Mouse (Mus musculus): ENCODE data around the gene Fus. TPM values are rescaled to one million over a fixed set of nuclear protein-coding genes. Genes with fewer than 3 reads are reported as not detected.

The Fus gene
- total RNA-seq, 1 experiment from 2014 or later, result 110 TPM

GRCm38 (mm10) chr7:128031403-128031976 lies 64.2 kb downstream of the Fus start:
- no peak for ATAC-seq (replicated peaks; ENCODE audit: insufficient number of reproducible peaks, low FRiP score, low TSS enrichment, poor library complexity, severe bottlenecking)

- no peak for ATAC-seq (replicated peaks; ENCODE audit: insufficient number of reproducible peaks, low FRiP score, low TSS enrichment, poor library complexity, severe bottlenecking)
Measured at GRCm38 (mm10) chr7:128032290-128032988, 65.2 kb downstream of the Fus start.

GRCm38 (mm10) chr7:128032989-128033293 lies 65.7 kb downstream of the Fus start:
- no peak for ATAC-seq (replicated peaks; ENCODE audit: insufficient number of reproducible peaks, low FRiP score, low TSS enrichment, poor library complexity, severe bottlenecking)

- ATAC-seq (replicated peaks; ENCODE audit: insufficient number of reproducible peaks, low FRiP score, low TSS enrichment, poor library complexity, severe bottlenecking), result no peak
Measured at GRCm38 (mm10) chr7:128033616-128034015, 66.4 kb downstream of the Fus start.

Other genes with a start within 250 kb of the Fus start
- 0.64 to 0.76 TPM in 2 of 3 replicates, not detected in the other for gene Ctf2, start 235.3 kb upstream of the Fus start, total RNA-seq (2017)
- gene Fbxl19, start 222.9 kb upstream of the Fus start, total RNA-seq (2017), result 2.1 to 8.5 TPM (median 3.1 TPM) in 3 replicates
- 31.9 to 44.5 TPM (median 35.2 TPM) in 3 replicates for gene Orai3, start 197.6 kb upstream of the Fus start, total RNA-seq (2017)
- 5.2 to 14.9 TPM (median 7.7 TPM) in 3 replicates for gene Setd1a, start 190.8 kb upstream of the Fus start, total RNA-seq (2017)
- 0.87 to 3.2 TPM (median 2.2 TPM) in 3 replicates for gene Gm49388, start 181.8 kb upstream of the Fus start, total RNA-seq (2017)
- 8.6 to 11.1 TPM (median 9.4 TPM) in 3 replicates for gene Hsd3b7, start 166.9 kb upstream of the Fus start, total RNA-seq (2017)
- 98.1 to 120 TPM (median 102 TPM) in 3 replicates for gene Stx4a, start 143.2 kb upstream of the Fus start, total RNA-seq (2017)
- 0.11 TPM in 1 of 3 replicates, not detected in the others for gene Stx1b, start 142.9 kb upstream of the Fus start, total RNA-seq (2017)
- 49.9 to 74.6 TPM (median 50.8 TPM) in 3 replicates for gene Zfp646, start 91.2 kb upstream of the Fus start, total RNA-seq (2017)
- 1.6 to 7.1 TPM (median 6.4 TPM) in 3 replicates for gene Zfp668, start 90.6 kb upstream of the Fus start, total RNA-seq (2017)
- 0.75 TPM in 1 of 3 replicates, not detected in the others for gene Prss53, start 76.5 kb upstream of the Fus start, total RNA-seq (2017)
- gene Gm21974, start 72.0 kb upstream of the Fus start, total RNA-seq (2017), result not detected in 3 replicates
- 1.4 to 3.6 TPM (median 2.3 TPM) in 3 replicates for gene Vkorc1, start 71.8 kb upstream of the Fus start, total RNA-seq (2017)
- gene Bckdk, start 63.4 kb upstream of the Fus start, total RNA-seq (2017), result 10.0 to 27.5 TPM (median 12.5 TPM) in 3 replicates
- gene Kat8, start 54.9 kb upstream of the Fus start, total RNA-seq (2017), result 48.9 to 58.0 TPM (median 55.2 TPM) in 3 replicates
- gene Prss8, start 37.4 kb upstream of the Fus start, total RNA-seq (2017), result not detected in 3 replicates
- gene Prss36, start 20.7 kb upstream of the Fus start, total RNA-seq (2017), result 1.1 TPM in 2 of 3 replicates, not detected in the other
- gene Pycard, start 26.4 kb downstream of the Fus start, total RNA-seq (2017), result 65.7 to 90.8 TPM (median 79.5 TPM) in 3 replicates
- gene Trim72, start 36.5 kb downstream of the Fus start, total RNA-seq (2017), result 0.68 TPM in 1 of 3 replicates, not detected in the others
- 419 to 520 TPM (median 447 TPM) in 3 replicates for gene Itgam, start 95.2 kb downstream of the Fus start, total RNA-seq (2017)
- 33.7 to 34.7 TPM in 2 of 3 replicates, not detected in the other for gene Gm49368, start 95.2 kb downstream of the Fus start, total RNA-seq (2017)
- 189 to 316 TPM (median 230 TPM) in 3 replicates for gene Itgax, start 162.1 kb downstream of the Fus start, total RNA-seq (2017)
- 2.1 to 7.5 TPM (median 5.6 TPM) in 3 replicates for gene Itgad, start 186.9 kb downstream of the Fus start, total RNA-seq (2017)
- 3.0 TPM in 1 of 3 replicates, not detected in the others for gene Cox6a2, start 238.9 kb downstream of the Fus start, total RNA-seq (2017)

All from monocyte, adult 5-6 weeks (primary cell).